Mouse (Mus musculus) embryonic facial prominence, embryonic 12.5 days (tissue): ENCODE measurements around the gene Tead1. TPM values are rescaled to one million over a fixed set of nuclear protein-coding genes. Genes with fewer than 3 reads are reported as not detected.

Experiments used
- ATAC-seq: fragments of 200-750 bp; cut with Nextera tagmentation; 2 replicates; pipeline ENCODE4 v1.8.0; 2017; ENCODE audit not compliant: insufficient number of reproducible peaks, insufficient read depth, low FRiP score, low TSS enrichment
- H3K27ac ChIP-seq: fragments of 300-500 bp; sonication (generic); 2 replicates; pipeline ENCODE4 v1.5.1; 2016; ENCODE audit warnings: mild to moderate bottlenecking
- H3K27me3 ChIP-seq: fragments of 300-500 bp; sonication (generic); 2 replicates; pipeline ENCODE4 v1.6.1; 2016; ENCODE audit warnings: mild to moderate bottlenecking, moderate library complexity
- H3K36me3 ChIP-seq: fragments of 300-500 bp; sonication (generic); 2 replicates; pipeline ENCODE4 v1.6.1; 2016; ENCODE audit warnings: mild to moderate bottlenecking
- H3K4me1 ChIP-seq: fragments of 300-500 bp; sonication (generic); 2 replicates; pipeline ENCODE4 v1.6.1; 2016
- H3K4me2 ChIP-seq: fragments of 300-500 bp; sonication (generic); replicated peaks from 2 replicates; pipeline ENCODE4 v1.6.1; 2016; ENCODE audit warnings: mild to moderate bottlenecking, moderate library complexity
- H3K4me3 ChIP-seq: fragments of 300-500 bp; sonication (generic); 2 replicates; pipeline ENCODE4 v1.5.1; 2016; ENCODE audit warnings: mild to moderate bottlenecking
- H3K9ac ChIP-seq: fragments of 300-500 bp; sonication (generic); 2 replicates; pipeline ENCODE4 v1.6.1; 2016; ENCODE audit warnings: mild to moderate bottlenecking, moderate library complexity
- H3K9me3 ChIP-seq: fragments of 300-500 bp; sonication (generic); 2 replicates; pipeline ENCODE4 v1.6.1; 2016; ENCODE audit warnings: mild to moderate bottlenecking, moderate library complexity
- WGBS: fragments of 180-500 bp; shearing (Covaris S2); methylation state at CpG from one replicate; pipeline ENCODE4 v1.1.7; 2016; 5-methylcytosine and 5-hydroxymethylcytosine counted together
- microRNA-seq: library from miRNA; unstranded; fragments of <30 nt; microRNA quantifications from one replicate; pipeline ENCODE4, GENCODE M21; 2017
- polyA plus RNA-seq: library from polyadenylated mRNA; unstranded; fragments of >200 nt; fragmentation: Nextera tagmentation; extraction: Ambion mirVana; gene quantifications from 2 replicates; pipeline ENCODE4 v1.2.1, GENCODE M21; 2016

The Tead1 gene
- polyA plus RNA-seq, 1 experiment from 2014 or later, result 32.8 TPM

- H3K36me3 ChIP-seq, result no peaks in the 10 kb centered on the region
- H3K4me2 ChIP-seq, result no peak overlapping the region
These were observed 263.4 kb downstream of the Tead1 start for GRCm38 (mm10) chr7:112942567-112942966.

GRCm38 (mm10) chr7:112943056-112943455 is 263.9 kb downstream of the Tead1 start:
- no peak for ATAC-seq
- no peak overlapping the region for H3K4me3 ChIP-seq
- no peaks in the 10 kb centered on the region for H3K9me3 ChIP-seq
- no peak overlapping the region for H3K4me2 ChIP-seq
- WGBS, result 73% methylated on average over 1 of the region's 1 CpGs
- H3K27me3 ChIP-seq, result no peaks in the 10 kb centered on the region
- H3K4me1 ChIP-seq, result no peaks in the 10 kb centered on the region
- H3K27ac ChIP-seq, result no peak overlapping the region
- no peak overlapping the region for H3K9ac ChIP-seq
- H3K36me3 ChIP-seq, result no peaks in the 10 kb centered on the region

More at GRCm38 (mm10) chr7:112942567-112942966, 263.4 kb downstream of the Tead1 start:
- whole genome bisulfite sequencing, result 69% methylated on average over 5 of the region's 5 CpGs
- ATAC-seq, result no peak
- Histone ChIP-seq H3K27me3 (no peaks in the 10 kb centered on the region), H3K4me3 (no peak overlapping the region), H3K4me1 (no peaks in the 10 kb centered on the region), H3K9me3 (no peaks in the 10 kb centered on the region), H3K9ac (no peak overlapping the region), H3K27ac (no peak overlapping the region)

GRCm38 (mm10) chr7:112946706-112947105 is 267.6 kb downstream of the Tead1 start:
- Histone ChIP-seq H3K4me3 (no peak overlapping the region), H3K4me2 (no peak overlapping the region), H3K36me3 (no peaks in the 10 kb centered on the region), H3K9me3 (no peaks in the 10 kb centered on the region), H3K27me3 (no peaks in the 10 kb centered on the region), H3K9ac (no peak overlapping the region), H3K27ac (no peak overlapping the region), H3K4me1 (no peaks in the 10 kb centered on the region)
- WGBS, result 51% methylated on average over 6 of the region's 6 CpGs
- ATAC-seq, result no peak

- H3K9ac ChIP-seq, result peak within 1 kb of the TSS; percentile 49
- peaks cover 24% of the 10 kb centered on the region for H3K4me1 ChIP-seq
- H3K9me3 ChIP-seq, result no peaks in the 10 kb centered on the region
- H3K4me3 ChIP-seq, result peak within 1 kb of the TSS; percentile 46
- ATAC-seq, result peak; percentile 82; the same call in 1 of the 2 replicates
- no peaks in the 10 kb centered on the region for H3K36me3 ChIP-seq
- WGBS, result under 1% methylated on average over 38 of the region's 41 CpGs
- no peak within 1 kb of the TSS for H3K27ac ChIP-seq
- peaks cover 37% of the 10 kb centered on the region for H3K27me3 ChIP-seq
- H3K4me2 ChIP-seq, result peak within 1 kb of the TSS; percentile 81
These were observed 274.7 kb downstream of the Tead1 start, which contains the start of gene Rassf10 for GRCm38 (mm10) chr7:112953777-112954291. Gene Rassf10, plus strand, starts transcription at chr7:112953962.

GRCm38 (mm10) chr7:112954351-112955102 is 275.4 kb downstream of the Tead1 start:
- no peak for ATAC-seq

GRCm38 (mm10) chr7:112955103-112955827 is 276.1 kb downstream of the Tead1 start:
- peak; percentile 42 for ATAC-seq
- 3% methylated on average over 40 of the region's 40 CpGs for WGBS
- H3K9me3 ChIP-seq, result no peaks in the 10 kb centered on the region
- peaks cover 24% of the 10 kb centered on the region for H3K4me1 ChIP-seq
- H3K27me3 ChIP-seq, result peaks cover 37% of the 10 kb centered on the region
- H3K4me3 ChIP-seq, result peak overlapping the region; percentile 46
- peak overlapping the region; percentile 81 for H3K4me2 ChIP-seq
- H3K36me3 ChIP-seq, result no peaks in the 10 kb centered on the region
- H3K9ac ChIP-seq, result peak overlapping the region; percentile 49; the same call in 1 of the 2 replicates
- H3K27ac ChIP-seq, result no peak overlapping the region

More at GRCm38 (mm10) chr7:112954351-112955102, 275.4 kb downstream of the Tead1 start:
- WGBS, result 1% methylated on average over 81 of the region's 82 CpGs
- H3K4me2 ChIP-seq, result peak overlapping the region; percentile 81
- no peak overlapping the region for H3K27ac ChIP-seq
- peaks cover 37% of the 10 kb centered on the region for H3K27me3 ChIP-seq
- peak overlapping the region; percentile 46 for H3K4me3 ChIP-seq
- peaks cover 24% of the 10 kb centered on the region for H3K4me1 ChIP-seq
- peak overlapping the region; percentile 49 for H3K9ac ChIP-seq
- no peaks in the 10 kb centered on the region for H3K9me3 ChIP-seq
- no peaks in the 10 kb centered on the region for H3K36me3 ChIP-seq

GRCm38 (mm10) chr7:112955955-112956354 is 276.8 kb downstream of the Tead1 start:
- Histone ChIP-seq H3K4me3 (no peak overlapping the region), H3K27me3 (peaks cover 37% of the 10 kb centered on the region), H3K27ac (no peak overlapping the region), H3K36me3 (no peaks in the 10 kb centered on the region), H3K4me2 (peak overlapping the region; percentile 81), H3K9ac (no peak overlapping the region), H3K4me1 (peaks cover 24% of the 10 kb centered on the region), H3K9me3 (no peaks in the 10 kb centered on the region)
- WGBS, result 29% methylated on average over 3 of the region's 3 CpGs
- ATAC-seq, result no peak

Small RNA genes within 50 kb of the gene (microRNA-seq; reads per million reads assigned to microRNA genes)
- not detected for gene Gm44462
